Mouse (Mus musculus): ENCODE results near the gene Nrip2. TPM values are rescaled to one million over a fixed set of nuclear protein-coding genes. Genes with fewer than 3 reads are reported as not detected.

Gene Nrip2
- total RNA-seq, 2 experiments from 2014 or later, result 10.5 to 11.7 TPM

GRCm38 (mm10) chr6:128436356-128437005 is 37.4 kb downstream of the Nrip2 start:
- DNase-seq (ENCODE audit: low spot score in 2 of 2), result no peak

GRCm38 (mm10) chr6:128437288-128437687 is 38.2 kb downstream of the Nrip2 start:
- no peak for DNase-seq (ENCODE audit: low spot score in 2 of 2)

- DNase-seq (ENCODE audit: low spot score in 2 of 2), result peak; percentile 49 to 53
Measured at GRCm38 (mm10) chr6:128437731-128438316, 38.7 kb downstream of the Nrip2 start.

- DNase-seq (ENCODE audit: low spot score in 2 of 2), result peak; percentile 91 to 96
Measured at GRCm38 (mm10) chr6:128438317-128438870, 39.3 kb downstream of the Nrip2 start, which contains the start of gene Fkbp4. Gene Fkbp4, minus strand, starts transcription at chr6:128438677.

GRCm38 (mm10) chr6:128438871-128439341 is 39.8 kb downstream of the Nrip2 start:
- DNase-seq (ENCODE audit: low spot score in 2 of 2), result no peak

- DNase-seq (ENCODE audit: low spot score in 2 of 2), result no peak
Measured at GRCm38 (mm10) chr6:128440238-128440637, 41.1 kb downstream of the Nrip2 start.

GRCm38 (mm10) chr6:128445761-128446535 is 46.9 kb downstream of the Nrip2 start:
- DNase-seq (ENCODE audit: low spot score in 2 of 2), result peak; percentile 50 to 63

GRCm38 (mm10) chr6:128447063-128447462 is 48.0 kb downstream of the Nrip2 start:
- no peak for DNase-seq (ENCODE audit: low spot score in 2 of 2)

GRCm38 (mm10) chr6:128455835-128456605 is 56.9 kb downstream of the Nrip2 start:
- DNase-seq (ENCODE audit: low spot score in 2 of 2), result peak; percentile 35 to 55

GRCm38 (mm10) chr6:128457186-128457585 is 58.1 kb downstream of the Nrip2 start:
- no peak for DNase-seq (ENCODE audit: low spot score in 2 of 2)

- DNase-seq (ENCODE audit: low spot score in 2 of 2), result no peak
Measured at GRCm38 (mm10) chr6:128460321-128460720, 61.2 kb downstream of the Nrip2 start.

- no peak for DNase-seq (ENCODE audit: low spot score in 2 of 2)
Measured at GRCm38 (mm10) chr6:128460729-128461503, 61.8 kb downstream of the Nrip2 start.

GRCm38 (mm10) chr6:128461606-128462005 is 62.5 kb downstream of the Nrip2 start:
- DNase-seq (ENCODE audit: low spot score in 2 of 2), result no peak

GRCm38 (mm10) chr6:128464996-128465395 is 65.9 kb downstream of the Nrip2 start:
- no peak for DNase-seq (ENCODE audit: low spot score in 2 of 2)

Other genes starting within 250 kb of the Nrip2 start
- 1 to 10 TPM in 1 of 2 experiments, under 1 TPM in 1; 0.56 to 1.9 TPM for gene Tead4, start 98.5 kb upstream of the Nrip2 start, total RNA-seq (2021)
- gene Tulp3, start 43.4 kb upstream of the Nrip2 start, total RNA-seq (2021), result 10 to 100 TPM; 15.4 to 18.6 TPM
- gene Rhno1, start 36.4 kb upstream of the Nrip2 start, total RNA-seq (2021), result 10 to 100 TPM; 18.0 to 18.8 TPM
- 1 to 10 TPM; 1.1 to 1.2 TPM for gene Foxm1, start 36.3 kb upstream of the Nrip2 start, total RNA-seq (2021)
- gene Tex52, start 23.8 kb upstream of the Nrip2 start, total RNA-seq (2021), result 1 to 10 TPM in 1 of 2 experiments, under 1 TPM in 1; 0.68 to 1.3 TPM
- gene Gm44596, start 23.8 kb upstream of the Nrip2 start, total RNA-seq (2021), result not detected
- gene Itfg2, start 25.6 kb downstream of the Nrip2 start, total RNA-seq (2021), result 10 to 100 TPM; 24.1 to 25.0 TPM
- 100 to 1,000 TPM; 124 to 128 TPM for gene Fkbp4, start 39.4 kb downstream of the Nrip2 start, total RNA-seq (2021)
- not detected for gene Pzp, start 127.4 kb downstream of the Nrip2 start, total RNA-seq (2021)
- 10 to 100 TPM; 10.3 to 11.6 TPM for gene A2ml1, start 182.3 kb downstream of the Nrip2 start, total RNA-seq (2021)
- not detected for gene Klrb1a, start 224.2 kb downstream of the Nrip2 start, total RNA-seq (2021)